Mouse (Mus musculus) limb, embryonic 11.5 days (tissue): Measurements from ENCODE around the gene Ccdc126. TPM values are rescaled to one million over a fixed set of nuclear protein-coding genes. Genes with fewer than 3 reads are reported as not detected.
A peak's percentile ranks its signal among the peaks of the same experiment; 100 is the strongest.

Source experiments
- ATAC-seq: fragments of 200-750 bp; cut with Nextera tagmentation; 2 replicates; pipeline ENCODE4 v1.8.0; 2017; ENCODE audit warnings: low read depth; ENCODE audit not compliant: insufficient number of reproducible peaks, low FRiP score, low TSS enrichment
- DNase-seq: peaks from one replicate; pipeline ENCODE4 v3.0.0-alpha.2; 2015; ENCODE audit warnings: low spot score
- H3K27ac ChIP-seq: fragments of 300-500 bp; sonication (generic); replicated peaks from 2 replicates; pipeline ENCODE4 v1.5.1; 2014; ENCODE audit warnings: low read depth, mild to moderate bottlenecking, low read length
- H3K27me3 ChIP-seq: fragments of 300-500 bp; sonication (generic); 2 replicates; pipeline ENCODE4 v1.6.1; 2014; ENCODE audit warnings: mild to moderate bottlenecking, low read length, mixed read lengths; ENCODE audit not compliant: control insufficient read depth, insufficient read depth
- H3K36me3 ChIP-seq: fragments of 300-500 bp; sonication (generic); 2 replicates; pipeline ENCODE4 v1.6.1; 2014; ENCODE audit warnings: mild to moderate bottlenecking, low read length, moderate library complexity, mixed read lengths; ENCODE audit not compliant: control insufficient read depth, insufficient read depth
- H3K4me1 ChIP-seq: fragments of 300-500 bp; sonication (generic); 2 replicates; pipeline ENCODE4 v1.6.1; 2014; ENCODE audit warnings: low read length, mixed read lengths; ENCODE audit not compliant: control insufficient read depth, insufficient read depth
- H3K4me2 ChIP-seq: fragments of 300-500 bp; sonication (generic); 2 replicates; pipeline ENCODE4 v1.6.1; 2014; ENCODE audit warnings: low read depth, mild to moderate bottlenecking, moderate library complexity; ENCODE audit not compliant: severe bottlenecking
- H3K4me3 ChIP-seq: fragments of 300-500 bp; sonication (generic); 2 replicates; pipeline ENCODE4 v1.5.1; 2014; ENCODE audit warnings: low read depth, low read length
- H3K9ac ChIP-seq: fragments of 300-500 bp; sonication (generic); 2 replicates; pipeline ENCODE4 v1.6.1; 2014; ENCODE audit warnings: mild to moderate bottlenecking, low read length
- H3K9me3 ChIP-seq: fragments of 300-500 bp; sonication (generic); 2 replicates; pipeline ENCODE4 v1.6.1; 2016; ENCODE audit warnings: low read length; ENCODE audit not compliant: control insufficient read depth
- WGBS: fragments of 180-500 bp; shearing (Covaris S2); extraction: QIAGEN DNeasy Blood & Tissue Kit; methylation state at CpG from one replicate; pipeline ENCODE4 v1.1.7; 2014; 5-methylcytosine and 5-hydroxymethylcytosine counted together
- polyA plus RNA-seq: library from polyadenylated mRNA; unstranded; fragments of >200 nt; fragmentation: Nextera tagmentation; extraction: Ambion mirVana; gene quantifications from 2 replicates; pipeline ENCODE4 v1.2.1, GENCODE M21; 2014

Ccdc126 gene
- polyA plus RNA-seq, 1 experiment from 2014 or later, result 7.3 TPM

DNA sequence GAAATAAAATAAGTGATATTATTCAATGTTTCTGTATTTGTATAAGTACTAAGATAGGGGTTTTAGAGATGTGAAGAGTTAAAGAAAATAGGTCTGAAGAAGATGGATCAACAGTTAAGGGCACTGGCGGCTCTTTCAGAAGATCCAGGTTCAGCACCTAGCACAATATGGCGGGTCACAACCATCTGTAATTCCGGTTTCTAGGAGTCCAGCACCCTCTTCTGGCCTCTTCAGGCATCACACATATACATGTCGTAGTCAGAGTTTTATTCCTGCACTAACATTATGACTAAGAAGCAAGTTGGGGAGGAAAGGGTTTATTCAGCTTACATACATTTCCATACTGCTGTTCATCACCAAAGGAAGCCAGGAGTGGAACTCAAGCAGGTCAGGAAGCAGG, 36.1 kb downstream of the Ccdc126 start:
- no peaks in the 10 kb centered on the region for H3K36me3 ChIP-seq
- WGBS, result 64% methylated on average over 4 of the region's 4 CpGs
- no peaks in the 10 kb centered on the region for H3K27me3 ChIP-seq
- H3K4me2 ChIP-seq, result no peak overlapping the region
- no peak overlapping the region for H3K9ac ChIP-seq
- H3K4me1 ChIP-seq, result no peaks in the 10 kb centered on the region
- no peak overlapping the region for H3K27ac ChIP-seq
- DNase-seq (no peak), ATAC-seq (no peak)
- H3K9me3 ChIP-seq, result no peaks in the 10 kb centered on the region
- H3K4me3 ChIP-seq, result no peak overlapping the region

DNA sequence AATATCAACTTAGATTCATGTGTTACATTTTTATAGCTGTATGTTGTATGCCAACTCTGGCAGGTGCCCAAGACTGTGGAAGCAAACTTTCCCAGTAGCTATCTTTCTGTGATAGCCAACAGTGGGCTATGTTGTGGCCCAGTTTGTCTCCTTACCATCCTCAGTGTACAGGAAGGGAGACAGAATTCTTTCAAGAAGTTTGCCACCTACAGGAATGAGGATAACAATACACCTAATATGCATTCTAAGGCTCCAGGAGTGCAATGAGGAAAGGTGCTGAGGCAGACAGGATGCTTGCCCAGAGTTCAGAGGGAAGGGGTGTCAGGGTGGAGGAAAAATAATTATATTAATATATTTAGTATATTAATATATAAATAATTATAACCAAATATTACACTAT, 41.3 kb downstream of the Ccdc126 start:
- Histone ChIP-seq H3K9me3 (no peaks in the 10 kb centered on the region), H3K9ac (no peak overlapping the region), H3K27ac (no peak overlapping the region), H3K27me3 (no peaks in the 10 kb centered on the region), H3K4me1 (no peaks in the 10 kb centered on the region), H3K4me3 (no peak overlapping the region), H3K36me3 (no peaks in the 10 kb centered on the region), H3K4me2 (no peak overlapping the region)
- DNase-seq (no peak), ATAC-seq (no peak)

DNA sequence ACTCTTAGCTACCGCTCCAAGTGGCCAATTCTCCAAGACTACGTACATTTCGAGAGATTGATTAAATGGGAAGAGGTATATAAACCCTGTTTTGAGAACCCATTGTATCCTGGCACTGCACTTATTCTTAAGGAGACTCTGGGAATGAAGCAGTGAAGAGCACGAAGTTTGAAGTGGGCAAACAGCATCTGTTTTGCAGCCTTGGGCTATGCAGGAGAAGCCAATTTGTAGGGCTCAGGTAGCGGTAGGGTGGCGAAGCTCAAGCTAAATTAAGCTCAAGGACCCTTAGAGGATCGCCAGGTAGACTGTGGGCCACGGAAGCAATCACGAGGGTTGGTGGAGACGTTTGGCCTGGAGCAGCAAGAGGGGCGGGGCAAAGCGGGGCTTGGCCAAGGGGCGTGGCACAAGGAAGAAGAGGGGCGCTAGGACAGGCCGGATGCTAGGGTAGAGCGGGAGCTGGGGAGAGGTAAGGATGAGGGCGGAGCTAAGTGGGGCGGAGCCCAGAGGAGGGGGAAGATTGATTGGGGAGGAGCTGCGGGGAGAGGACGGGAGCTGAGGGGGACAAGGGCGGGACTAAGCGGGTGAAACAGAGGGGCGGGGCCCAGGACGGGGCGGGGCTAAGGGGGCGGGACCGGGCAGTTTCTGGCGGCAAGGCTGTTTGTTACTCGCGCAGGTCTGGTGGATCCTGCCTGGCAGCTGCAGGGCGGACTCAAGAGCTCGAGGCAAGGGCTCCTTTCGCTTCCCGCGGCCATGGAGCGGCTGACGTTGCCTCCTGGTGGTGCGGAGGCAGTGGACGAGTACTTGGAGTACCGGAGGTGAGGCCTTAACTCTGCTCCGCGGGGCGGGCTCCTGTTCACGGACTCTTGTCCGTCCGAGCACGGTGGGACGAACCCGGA, 48.3 kb downstream of the Ccdc126 start, which contains the start of gene Fam221a:
TSS of gene Fam221a (plus strand) at position 581 of the 896 bp plus-strand sequence.
- Histone ChIP-seq H3K4me3 (peak within 1 kb of the TSS; percentile 37), H3K4me1 (peaks cover 3% of the 10 kb centered on the region), H3K9ac (peak within 1 kb of the TSS; percentile 49), H3K27ac (no peak within 1 kb of the TSS), H3K36me3 (no peaks in the 10 kb centered on the region), H3K27me3 (no peaks in the 10 kb centered on the region), H3K4me2 (peak within 1 kb of the TSS; percentile 57), H3K9me3 (no peaks in the 10 kb centered on the region)
- 3% methylated on average over 48 of the region's 49 CpGs for WGBS
- peak; percentile 94 for DNase-seq
- peak; percentile 98 for ATAC-seq

DNA sequence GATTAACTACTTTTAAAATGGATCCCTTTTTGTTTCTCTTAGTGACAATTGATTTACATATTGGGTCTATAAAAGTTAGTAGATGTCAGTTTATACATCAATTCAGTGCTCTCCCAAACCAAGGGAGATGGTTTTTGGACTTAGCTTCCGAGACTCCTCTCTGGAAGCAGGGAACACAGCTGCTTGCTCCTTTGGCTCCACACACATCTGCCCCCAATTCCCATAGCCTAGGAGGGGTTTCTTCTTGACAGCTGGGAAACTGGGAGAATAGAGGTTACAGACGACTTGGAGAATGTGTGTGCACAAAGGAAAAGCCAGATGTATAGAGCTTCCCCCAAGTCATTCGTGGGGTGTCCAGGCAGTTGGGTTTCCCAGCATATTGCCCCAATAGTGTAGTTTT, 49.1 kb downstream of the Ccdc126 start:
- H3K9me3 ChIP-seq, result no peaks in the 10 kb centered on the region
- peaks cover 3% of the 10 kb centered on the region for H3K4me1 ChIP-seq
- H3K27me3 ChIP-seq, result no peaks in the 10 kb centered on the region
- H3K36me3 ChIP-seq, result no peaks in the 10 kb centered on the region
- peak overlapping the region; percentile 37 for H3K4me3 ChIP-seq
- WGBS, result 37% methylated on average over 3 of the region's 3 CpGs
- peak overlapping the region; percentile 57 for H3K4me2 ChIP-seq
- DNase-seq (peak; percentile 33), ATAC-seq (no peak)
- H3K27ac ChIP-seq, result no peak overlapping the region
- H3K9ac ChIP-seq, result no peak overlapping the region; the same call in 1 of the 2 replicates

DNA sequence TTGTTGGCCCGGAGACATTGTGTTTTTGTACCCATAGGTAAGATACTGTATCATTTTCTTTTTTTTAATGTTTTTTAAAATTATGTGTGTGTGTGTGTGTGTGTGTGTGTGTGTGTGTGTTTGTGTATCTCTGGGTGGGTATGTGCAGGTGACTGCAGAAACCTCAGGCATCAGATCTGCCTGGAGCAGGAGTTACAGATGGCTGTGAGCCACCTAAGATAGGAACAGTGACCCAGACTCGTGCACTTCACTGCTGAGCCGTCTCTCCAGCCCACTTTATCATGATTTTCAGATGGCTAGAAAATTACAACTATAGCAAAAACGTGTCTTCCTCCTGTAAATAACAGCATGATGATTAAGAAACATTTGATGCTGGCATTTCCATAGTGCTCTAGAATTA, 53.6 kb downstream of the Ccdc126 start:
- no peak for ATAC-seq
- Histone ChIP-seq H3K9ac (no peak overlapping the region), H3K4me2 (no peak overlapping the region), H3K9me3 (no peaks in the 10 kb centered on the region), H3K4me3 (no peak overlapping the region), H3K27ac (no peak overlapping the region), H3K4me1 (peaks cover 3% of the 10 kb centered on the region), H3K27me3 (no peaks in the 10 kb centered on the region), H3K36me3 (no peaks in the 10 kb centered on the region)
- no peak for DNase-seq
- WGBS, result 73% methylated on average over 4 of the region's 4 CpGs

DNA sequence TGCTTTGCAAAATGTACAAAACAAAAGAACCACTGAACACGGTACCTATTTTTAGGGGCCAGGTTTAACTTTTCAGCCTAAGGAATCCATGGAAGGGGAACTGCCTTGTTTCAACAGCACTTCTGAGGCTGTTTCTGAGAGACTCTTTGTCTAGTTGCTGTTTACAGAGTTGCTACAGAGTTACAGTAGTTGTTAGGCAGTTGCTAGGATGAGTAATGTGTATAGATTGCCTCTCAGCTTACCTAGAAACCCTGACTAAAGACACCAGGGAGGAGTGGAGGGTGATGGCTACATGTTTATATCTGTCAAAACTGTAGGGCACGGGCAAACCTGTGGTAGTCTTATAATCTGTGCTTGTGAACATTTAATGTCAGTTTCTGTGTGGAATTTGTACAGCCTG, 54.9 kb downstream of the Ccdc126 start:
- no peaks in the 10 kb centered on the region for H3K27me3 ChIP-seq
- H3K9ac ChIP-seq, result no peak overlapping the region
- no peak for DNase-seq
- no peak overlapping the region for H3K4me3 ChIP-seq
- no peak overlapping the region for H3K27ac ChIP-seq
- H3K9me3 ChIP-seq, result no peaks in the 10 kb centered on the region
- ATAC-seq, result no peak
- 93% methylated on average over 2 of the region's 2 CpGs for WGBS
- no peaks in the 10 kb centered on the region for H3K36me3 ChIP-seq
- no peak overlapping the region for H3K4me2 ChIP-seq
- H3K4me1 ChIP-seq, result no peaks in the 10 kb centered on the region

DNA sequence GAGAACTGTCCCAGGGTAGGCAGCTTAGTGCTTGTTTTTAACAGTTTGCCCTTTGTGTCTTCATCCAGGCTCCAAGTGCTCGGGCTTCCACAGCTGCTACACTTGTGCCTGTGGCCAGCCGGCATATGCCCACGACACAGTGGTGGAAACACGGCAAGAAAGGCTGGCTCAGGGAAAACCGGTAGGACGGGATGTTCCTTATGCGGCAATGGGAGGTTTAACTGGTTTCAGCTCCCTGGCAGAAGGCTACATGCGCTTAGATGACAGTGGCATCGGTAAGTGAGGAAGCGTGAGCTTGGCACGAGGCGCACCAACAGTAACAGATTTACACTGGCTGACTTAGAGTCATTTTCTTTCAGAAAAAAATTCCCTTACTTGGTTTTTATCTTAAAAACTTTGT, 59.3 kb downstream of the Ccdc126 start:
- no peak for DNase-seq
- no peaks in the 10 kb centered on the region for H3K27me3 ChIP-seq
- WGBS, result 72% methylated on average over 12 of the region's 12 CpGs
- H3K4me2 ChIP-seq, result no peak overlapping the region
- H3K36me3 ChIP-seq, result no peaks in the 10 kb centered on the region
- no peak for ATAC-seq
- H3K9me3 ChIP-seq, result no peaks in the 10 kb centered on the region
- no peaks in the 10 kb centered on the region for H3K4me1 ChIP-seq
- no peak overlapping the region for H3K4me3 ChIP-seq
- H3K9ac ChIP-seq, result no peak overlapping the region
- H3K27ac ChIP-seq, result no peak overlapping the region
